Mouse (Mus musculus): ENCODE data around the gene Nxn. TPM values are rescaled to one million over a fixed set of nuclear protein-coding genes. Genes with fewer than 3 reads are reported as not detected.

Nxn gene
- polyA plus RNA-seq, 1 experiment from 2014 or later: 45.2 TPM

DNA sequence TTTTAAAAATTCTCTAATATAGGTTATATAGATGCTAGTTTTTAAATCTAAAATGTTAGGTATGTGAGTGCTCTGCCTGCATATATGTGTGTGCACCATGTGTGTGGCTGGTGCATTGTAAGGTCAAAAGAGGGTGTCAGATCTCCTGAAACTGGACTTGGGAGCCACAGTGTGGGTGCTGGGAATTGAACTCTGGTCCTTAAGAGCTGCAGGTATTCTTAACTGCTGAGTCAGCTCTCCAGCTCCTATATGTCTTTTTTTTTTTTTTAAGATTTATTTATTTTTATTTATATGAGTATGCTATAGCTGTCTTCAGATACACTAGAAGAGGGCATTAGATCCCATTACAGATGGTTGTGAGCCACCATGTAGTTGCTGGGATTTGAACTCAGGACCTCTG, 152.5 kb downstream of the Nxn start:
- H3K9me3 ChIP-seq (ENCODE audit: control insufficient read depth, low read length): no peaks in the 10 kb centered on the region
- no peaks in the 10 kb centered on the region for H3K27me3 ChIP-seq (ENCODE audit: control insufficient read depth, insufficient read depth, low read length)
- H3K27ac ChIP-seq (ENCODE audit: low read depth, low read length): no peak overlapping the region
- no peak for ATAC-seq (ENCODE audit: low FRiP score)
- no peak for DNase-seq (ENCODE audit: low spot score)
- H3K36me3 ChIP-seq (ENCODE audit: control insufficient read depth, insufficient read depth, low read length): no peaks in the 10 kb centered on the region
- H3K4me2 ChIP-seq (replicated peaks; ENCODE audit: low read depth, low read length): no peak overlapping the region
- no peak overlapping the region for H3K9ac ChIP-seq (ENCODE audit: low read depth, low read length)
- H3K4me3 ChIP-seq (ENCODE audit: low read depth, low read length): no peak overlapping the region
- H3K4me1 ChIP-seq (replicated peaks; ENCODE audit: control insufficient read depth, insufficient read depth, low read length): peaks cover 3% of the 10 kb centered on the region; the same call in 1 of the 2 replicates

DNA sequence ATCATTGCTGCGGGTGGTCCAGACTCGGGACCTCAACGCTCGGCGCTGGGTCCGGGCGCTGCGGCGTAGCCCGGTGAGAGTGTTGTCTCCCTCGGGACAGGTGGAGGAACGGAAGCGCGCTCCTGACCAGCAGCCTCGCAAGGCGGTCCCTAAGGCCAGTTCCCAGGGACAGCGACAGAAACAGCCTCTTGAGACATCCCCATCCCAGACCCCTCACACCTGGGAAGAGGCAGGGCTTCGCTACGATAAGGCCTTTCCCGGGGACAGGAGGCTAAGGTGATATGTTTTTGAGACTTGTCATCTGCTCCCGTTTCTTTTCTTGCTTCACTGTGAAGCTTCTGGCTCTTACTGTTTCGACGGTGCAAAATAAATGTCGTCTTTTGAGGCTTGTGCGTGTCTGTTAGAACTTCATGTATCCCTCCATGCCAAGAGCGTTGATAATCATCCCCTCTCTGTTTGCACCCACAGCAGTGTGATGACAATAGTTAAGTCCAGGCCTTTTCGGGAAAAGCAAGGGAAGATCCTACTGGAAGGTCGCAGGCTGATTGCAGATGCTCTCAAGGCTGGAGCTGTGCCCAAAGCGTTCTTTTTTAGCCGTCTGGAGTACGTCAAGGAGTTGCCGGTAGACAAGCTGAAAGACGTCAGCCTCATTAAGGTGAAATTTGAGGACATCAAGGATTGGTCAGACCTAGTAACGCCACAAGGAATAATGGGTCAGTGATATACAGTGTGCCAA, 155.0 kb downstream of the Nxn start:
- Histone ChIP-seq H3K4me2 (replicated peaks; ENCODE audit: low read depth, low read length) (peak overlapping the region; percentile 86), H3K27ac (ENCODE audit: low read depth, low read length) (no peak overlapping the region), H3K9ac (ENCODE audit: low read depth, low read length) (peak overlapping the region; percentile 78), H3K4me3 (ENCODE audit: low read depth, low read length) (peak overlapping the region; percentile 85), H3K36me3 (ENCODE audit: control insufficient read depth, insufficient read depth, low read length) (no peaks in the 10 kb centered on the region), H3K4me1 (replicated peaks; ENCODE audit: control insufficient read depth, insufficient read depth, low read length) (peaks cover 3% of the 10 kb centered on the region; the same call in 1 of the 2 replicates), H3K27me3 (ENCODE audit: control insufficient read depth, insufficient read depth, low read length) (no peaks in the 10 kb centered on the region), H3K9me3 (ENCODE audit: control insufficient read depth, low read length) (no peaks in the 10 kb centered on the region)
- ATAC-seq (ENCODE audit: low FRiP score) (peak; percentile 77; the same call in 1 of the 2 replicates), DNase-seq (ENCODE audit: low spot score) (no peak)
- WGBS: 6% methylated on average over 34 of the region's 34 CpGs

DNA sequence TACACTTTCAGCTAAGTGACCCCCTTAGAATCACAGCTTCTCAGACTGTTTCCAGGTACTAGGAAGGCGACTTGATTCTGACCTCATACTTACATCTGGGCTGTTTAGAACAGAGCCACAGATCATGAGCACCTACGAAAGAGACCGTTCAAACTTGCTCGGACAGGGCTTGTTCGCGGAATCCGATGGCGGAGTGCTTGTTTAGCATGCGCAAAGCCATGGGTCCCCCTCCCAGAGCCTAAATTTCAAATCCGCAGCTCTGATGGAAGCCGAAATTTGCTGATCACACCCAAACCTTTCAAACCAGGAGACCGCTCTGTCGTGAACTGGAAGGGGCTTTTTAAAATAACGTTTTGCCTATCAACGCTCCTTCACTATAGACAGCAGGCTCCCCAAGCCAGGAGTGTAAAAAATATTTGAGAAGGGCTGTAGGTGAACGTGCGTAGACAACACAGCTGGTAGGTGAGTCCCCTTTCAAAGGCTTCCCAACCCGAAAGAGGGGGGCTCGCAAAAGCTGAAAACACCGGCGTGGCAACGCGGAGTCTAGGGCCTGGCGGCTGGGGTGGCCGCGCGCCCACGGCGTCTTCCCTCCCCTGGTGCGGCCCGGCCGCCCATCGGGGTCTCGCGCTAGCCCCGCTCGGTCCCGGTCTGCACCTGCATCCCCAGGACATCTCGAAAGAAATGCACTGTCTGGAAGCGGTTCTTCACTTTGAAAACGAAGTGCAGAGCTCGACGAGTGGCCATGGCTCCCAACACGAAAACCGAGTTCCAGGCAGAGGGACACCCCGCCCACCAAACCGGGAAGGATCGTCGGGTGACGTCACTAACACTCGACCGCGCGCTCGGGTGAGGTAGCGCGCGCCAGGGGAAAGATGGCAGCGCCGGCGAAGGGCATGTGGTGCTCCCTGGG, 155.8 kb downstream of the Nxn start, which contains the start of the genes Mrm3 and Glod4:
TSS of gene Mrm3 (plus strand) at position 815 of the 910 bp plus-strand sequence.
TSS of gene Glod4 (minus strand) at position 825 of the 910 bp plus-strand sequence.
- peaks cover 3% of the 10 kb centered on the region; the same call in 1 of the 2 replicates for H3K4me1 ChIP-seq (replicated peaks; ENCODE audit: control insufficient read depth, insufficient read depth, low read length)
- ATAC-seq (ENCODE audit: low FRiP score): peak; percentile 85
- under 1% methylated on average over 61 of the region's 61 CpGs for WGBS
- H3K4me2 ChIP-seq (replicated peaks; ENCODE audit: low read depth, low read length): peak within 1 kb of the TSS; percentile 86
- peak within 1 kb of the TSS; percentile 33; the same call in 1 of the 2 replicates for H3K27ac ChIP-seq (ENCODE audit: low read depth, low read length)
- no peaks in the 10 kb centered on the region for H3K36me3 ChIP-seq (ENCODE audit: control insufficient read depth, insufficient read depth, low read length)
- H3K4me3 ChIP-seq (ENCODE audit: low read depth, low read length): peak within 1 kb of the TSS; percentile 85
- no peaks in the 10 kb centered on the region for H3K27me3 ChIP-seq (ENCODE audit: control insufficient read depth, insufficient read depth, low read length)
- peak; percentile 97 for DNase-seq (ENCODE audit: low spot score)
- H3K9me3 ChIP-seq (ENCODE audit: control insufficient read depth, low read length): no peaks in the 10 kb centered on the region
- peak within 1 kb of the TSS; percentile 78 for H3K9ac ChIP-seq (ENCODE audit: low read depth, low read length)

DNA sequence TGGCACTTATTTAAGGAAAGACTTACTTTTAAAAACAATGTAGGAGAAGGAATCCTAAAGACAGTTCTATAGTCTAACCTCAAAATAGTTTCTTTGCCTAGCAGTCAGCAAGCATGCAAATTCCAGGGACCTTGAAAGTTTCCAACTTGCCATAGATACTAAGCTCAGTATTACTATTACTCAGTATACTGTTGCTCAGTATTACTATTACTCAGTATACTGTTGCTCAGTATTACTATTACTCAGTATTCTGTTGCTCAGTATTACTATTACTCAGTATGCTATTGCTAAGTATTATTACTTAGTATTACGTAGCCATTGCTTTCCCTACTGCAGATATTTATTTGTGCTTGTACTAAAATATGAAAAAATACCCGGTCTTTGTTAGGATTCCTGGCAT, 159.2 kb downstream of the Nxn start:
- Histone ChIP-seq H3K4me1 (replicated peaks; ENCODE audit: control insufficient read depth, insufficient read depth, low read length) (peaks cover 3% of the 10 kb centered on the region; the same call in 1 of the 2 replicates), H3K27ac (ENCODE audit: low read depth, low read length) (no peak overlapping the region), H3K9ac (ENCODE audit: low read depth, low read length) (no peak overlapping the region), H3K4me3 (ENCODE audit: low read depth, low read length) (no peak overlapping the region), H3K36me3 (ENCODE audit: control insufficient read depth, insufficient read depth, low read length) (no peaks in the 10 kb centered on the region), H3K4me2 (replicated peaks; ENCODE audit: low read depth, low read length) (no peak overlapping the region), H3K9me3 (ENCODE audit: control insufficient read depth, low read length) (no peaks in the 10 kb centered on the region), H3K27me3 (ENCODE audit: control insufficient read depth, insufficient read depth, low read length) (no peaks in the 10 kb centered on the region)
- no peak for DNase-seq (ENCODE audit: low spot score)
- WGBS: 99% methylated on average over 2 of the region's 2 CpGs
- no peak for ATAC-seq (ENCODE audit: low FRiP score)

DNA sequence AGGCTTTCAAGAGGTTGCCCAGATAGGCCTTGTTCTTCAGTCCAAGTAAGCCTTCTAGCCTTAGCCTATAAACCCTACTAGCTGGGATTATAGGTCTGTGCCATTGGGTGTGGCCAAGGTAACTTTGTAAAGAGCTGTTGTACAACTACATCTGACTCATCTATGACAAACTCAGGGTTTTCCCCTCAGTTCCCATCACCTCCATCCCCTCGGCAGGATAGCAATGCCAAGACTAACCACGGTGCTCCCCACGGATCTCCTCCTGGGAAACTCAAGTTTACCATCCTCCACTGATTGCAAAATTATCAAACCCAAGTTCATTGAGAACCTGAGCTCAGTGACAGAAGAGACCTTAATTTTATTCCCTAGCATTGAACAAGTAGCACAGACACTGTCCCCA, 162.8 kb downstream of the Nxn start:
- no peak overlapping the region for H3K4me2 ChIP-seq (replicated peaks; ENCODE audit: low read depth, low read length)
- no peak overlapping the region for H3K9ac ChIP-seq (ENCODE audit: low read depth, low read length)
- DNase-seq (ENCODE audit: low spot score): no peak
- no peaks in the 10 kb centered on the region for H3K4me1 ChIP-seq (replicated peaks; ENCODE audit: control insufficient read depth, insufficient read depth, low read length)
- no peak for ATAC-seq (ENCODE audit: low FRiP score)
- no peak overlapping the region for H3K27ac ChIP-seq (ENCODE audit: low read depth, low read length)
- H3K4me3 ChIP-seq (ENCODE audit: low read depth, low read length): no peak overlapping the region
- H3K27me3 ChIP-seq (ENCODE audit: control insufficient read depth, insufficient read depth, low read length): no peaks in the 10 kb centered on the region
- WGBS: 95% methylated on average over 3 of the region's 3 CpGs
- no peaks in the 10 kb centered on the region for H3K9me3 ChIP-seq (ENCODE audit: control insufficient read depth, low read length)
- no peaks in the 10 kb centered on the region for H3K36me3 ChIP-seq (ENCODE audit: control insufficient read depth, insufficient read depth, low read length)

DNA sequence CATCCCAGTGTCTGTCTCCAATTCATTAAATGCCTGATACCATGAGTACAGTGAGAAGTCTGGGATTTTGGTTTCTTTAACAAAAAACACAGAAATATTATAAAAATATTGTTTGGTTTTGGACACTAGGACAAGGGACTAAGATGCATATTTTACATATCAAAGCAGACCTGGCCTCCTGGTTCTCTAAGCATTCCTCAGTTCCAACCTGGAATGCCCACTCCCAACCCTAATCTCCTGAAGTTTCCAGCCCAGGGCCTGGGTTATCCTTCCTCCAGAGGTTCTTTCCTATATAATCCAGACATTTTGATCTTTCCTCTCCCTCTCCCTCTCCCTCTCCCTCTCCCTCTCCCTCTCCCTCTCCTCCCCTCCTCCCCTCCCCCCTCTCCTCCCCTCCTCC, 173.9 kb downstream of the Nxn start:
- Histone ChIP-seq H3K9me3 (ENCODE audit: control insufficient read depth, low read length) (no peaks in the 10 kb centered on the region), H3K36me3 (ENCODE audit: control insufficient read depth, insufficient read depth, low read length) (0 out of 2 replicates have a peak, but pooled peaks cover 3% of the 10 kb centered on the region), H3K4me2 (replicated peaks; ENCODE audit: low read depth, low read length) (no peak overlapping the region)

DNA sequence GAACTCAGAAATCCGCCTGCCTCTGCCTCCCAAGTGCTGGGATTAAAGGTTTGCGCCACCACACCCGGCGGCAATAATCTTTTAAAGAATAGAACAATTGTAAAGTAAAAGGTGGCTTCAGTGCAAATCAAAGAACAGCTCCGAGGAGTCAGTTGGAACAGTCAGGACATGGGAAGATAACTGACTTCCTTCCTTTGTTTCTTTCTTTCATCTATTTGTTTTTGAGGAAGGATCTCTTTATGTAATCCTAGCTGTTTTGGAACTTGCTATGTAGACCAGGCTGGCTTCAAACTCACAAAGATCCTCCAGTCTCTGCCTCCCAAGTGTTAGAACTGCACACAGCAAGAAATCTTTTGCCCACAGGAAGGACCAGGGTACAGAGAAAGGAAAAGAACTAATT, 174.3 kb downstream of the Nxn start:
- Histone ChIP-seq H3K4me2 (replicated peaks; ENCODE audit: low read depth, low read length) (no peak overlapping the region), H3K9ac (ENCODE audit: low read depth, low read length) (no peak overlapping the region), H3K4me1 (replicated peaks; ENCODE audit: control insufficient read depth, insufficient read depth, low read length) (no peaks in the 10 kb centered on the region), H3K9me3 (ENCODE audit: control insufficient read depth, low read length) (no peaks in the 10 kb centered on the region), H3K27ac (ENCODE audit: low read depth, low read length) (no peak overlapping the region), H3K27me3 (ENCODE audit: control insufficient read depth, insufficient read depth, low read length) (no peaks in the 10 kb centered on the region), H3K36me3 (ENCODE audit: control insufficient read depth, insufficient read depth, low read length) (0 out of 2 replicates have a peak, but pooled peaks cover 3% of the 10 kb centered on the region), H3K4me3 (ENCODE audit: low read depth, low read length) (no peak overlapping the region)
- ATAC-seq (ENCODE audit: low FRiP score) (no peak), DNase-seq (ENCODE audit: low spot score) (no peak)
- 95% methylated on average over 5 of the region's 5 CpGs for WGBS

More for the DNA sequence above, 173.9 kb downstream of the Nxn start:
- Histone ChIP-seq H3K4me1 (replicated peaks; ENCODE audit: control insufficient read depth, insufficient read depth, low read length) (no peaks in the 10 kb centered on the region), H3K9ac (ENCODE audit: low read depth, low read length) (no peak overlapping the region), H3K27me3 (ENCODE audit: control insufficient read depth, insufficient read depth, low read length) (no peaks in the 10 kb centered on the region), H3K27ac (ENCODE audit: low read depth, low read length) (no peak overlapping the region), H3K4me3 (ENCODE audit: low read depth, low read length) (no peak overlapping the region)
- DNase-seq (ENCODE audit: low spot score): no peak
- ATAC-seq (ENCODE audit: low FRiP score): no peak

DNA sequence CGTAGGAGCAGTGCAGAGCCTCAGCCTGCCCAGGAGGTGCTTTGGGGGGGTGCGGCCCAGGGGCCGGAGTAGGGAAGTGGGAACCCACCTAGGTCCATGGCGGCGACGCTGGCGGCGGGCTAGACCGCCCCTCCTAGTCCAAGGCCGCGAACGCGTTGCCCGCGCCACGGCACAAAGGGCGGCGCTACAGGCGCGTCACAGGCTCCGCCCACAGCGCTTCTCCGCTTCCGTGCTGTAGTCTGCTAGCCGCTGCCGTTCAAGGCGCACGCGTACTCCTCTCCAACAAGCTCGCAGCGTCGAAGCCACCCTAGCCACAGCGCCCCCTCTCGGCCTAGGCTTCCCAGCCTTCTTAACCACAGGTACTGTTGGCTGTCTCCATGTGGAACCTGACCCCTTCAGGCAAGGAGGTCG, 181.5 kb downstream of the Nxn start, which contains the start of the genes Dbil5 and Gemin4:
TSS of gene Dbil5 (plus strand) at position 219 of the 411 bp plus-strand sequence.
TSS of gene Gemin4 (minus strand) at position 275 of the 411 bp plus-strand sequence.
- Histone ChIP-seq H3K9ac (ENCODE audit: low read depth, low read length) (peak within 1 kb of the TSS; percentile 82), H3K27ac (ENCODE audit: low read depth, low read length) (peak within 1 kb of the TSS; percentile 60), H3K27me3 (ENCODE audit: control insufficient read depth, insufficient read depth, low read length) (no peaks in the 10 kb centered on the region), H3K4me2 (replicated peaks; ENCODE audit: low read depth, low read length) (peak within 1 kb of the TSS; percentile 55), H3K9me3 (ENCODE audit: control insufficient read depth, low read length) (no peaks in the 10 kb centered on the region), H3K36me3 (ENCODE audit: control insufficient read depth, insufficient read depth, low read length) (peaks cover 11% of the 10 kb centered on the region; the same call in 1 of the 2 replicates), H3K4me1 (replicated peaks; ENCODE audit: control insufficient read depth, insufficient read depth, low read length) (no peaks in the 10 kb centered on the region; the same call in 1 of the 2 replicates), H3K4me3 (ENCODE audit: low read depth, low read length) (peak within 1 kb of the TSS; percentile 70)
- DNase-seq (ENCODE audit: low spot score): peak; percentile 99
- 1% methylated on average over 35 of the region's 35 CpGs for WGBS
- peak; percentile 96 for ATAC-seq (ENCODE audit: low FRiP score)

Measured in hindbrain, embryonic 11.5 days (tissue).